Mouse (Mus musculus) liver, embryonic 14.5 days (tissue): Measurements from ENCODE around the gene Pitpna.

ENCODE experiments used
- CTCF ChIP-seq: IDR thresholded peaks from 2 replicates; pipeline ENCODE4 v1.5.1; 2016; ENCODE audit warnings: antibody characterized with exemption, low read depth, control low read depth
- EP300 ChIP-seq: IDR thresholded peaks from 2 replicates; pipeline ENCODE4 v1.6.1; 2016; ENCODE audit warnings: antibody characterized with exemption, low read depth

DNA sequence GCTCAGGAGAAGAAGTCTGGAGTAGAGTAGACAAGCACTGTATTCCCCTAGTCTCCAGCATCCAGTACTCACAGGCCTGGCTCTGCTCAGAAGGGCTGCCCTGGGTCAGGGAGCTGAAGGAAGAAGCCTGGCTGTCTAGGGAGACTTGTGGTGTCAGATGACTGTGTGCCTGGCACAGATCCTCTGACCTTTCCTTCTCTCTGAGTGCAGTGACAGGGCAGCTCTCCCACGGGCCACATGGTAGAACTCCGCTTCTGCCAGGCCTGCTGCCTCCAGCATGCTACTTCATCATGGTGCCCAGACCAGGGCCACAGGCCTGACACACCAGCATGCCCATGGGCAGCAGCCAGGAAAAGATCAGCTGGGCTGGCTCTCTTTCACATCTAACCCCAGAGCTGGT is 22.0 kb upstream of the Pitpna start:
- TF ChIP-seq EP300 (no peak), CTCF (no peak)
